Mouse (Mus musculus) spleen, adult 2 months (tissue): ENCODE measurements at regions not wholly inside any gene's neighbourhood (a gene's known extent, or its start where the extent isn't known, plus 50 kb on each side); places are given as distances from the start of the nearest gene placed in this dataset.

Source experiments
- CTCF ChIP-seq: fragments of 200-500 bp; IDR thresholded peaks from 2 replicates; pipeline ENCODE4 v1.5.1; 2011; ENCODE audit warnings: mild to moderate bottlenecking, inconsistent platforms; ENCODE audit not compliant: insufficient read depth, insufficient read length, insufficient replicate concordance; ENCODE audit errors: extremely low read depth
- POLR2A ChIP-seq: fragments of 200-500 bp; IDR thresholded peaks from 2 replicates; pipeline ENCODE4 v1.6.1; 2011; ENCODE audit warnings: low read depth, low read length, inconsistent platforms

GRCm38 (mm10) chr13:119147701-119148100, 280.7 kb upstream of the Paip1 start:
- no peak for TF ChIP-seq CTCF
- no peak for TF ChIP-seq POLR2A
